Comparison of ENCODE assay signal across 8 mouse cellular contexts in the genomic region with DNA sequence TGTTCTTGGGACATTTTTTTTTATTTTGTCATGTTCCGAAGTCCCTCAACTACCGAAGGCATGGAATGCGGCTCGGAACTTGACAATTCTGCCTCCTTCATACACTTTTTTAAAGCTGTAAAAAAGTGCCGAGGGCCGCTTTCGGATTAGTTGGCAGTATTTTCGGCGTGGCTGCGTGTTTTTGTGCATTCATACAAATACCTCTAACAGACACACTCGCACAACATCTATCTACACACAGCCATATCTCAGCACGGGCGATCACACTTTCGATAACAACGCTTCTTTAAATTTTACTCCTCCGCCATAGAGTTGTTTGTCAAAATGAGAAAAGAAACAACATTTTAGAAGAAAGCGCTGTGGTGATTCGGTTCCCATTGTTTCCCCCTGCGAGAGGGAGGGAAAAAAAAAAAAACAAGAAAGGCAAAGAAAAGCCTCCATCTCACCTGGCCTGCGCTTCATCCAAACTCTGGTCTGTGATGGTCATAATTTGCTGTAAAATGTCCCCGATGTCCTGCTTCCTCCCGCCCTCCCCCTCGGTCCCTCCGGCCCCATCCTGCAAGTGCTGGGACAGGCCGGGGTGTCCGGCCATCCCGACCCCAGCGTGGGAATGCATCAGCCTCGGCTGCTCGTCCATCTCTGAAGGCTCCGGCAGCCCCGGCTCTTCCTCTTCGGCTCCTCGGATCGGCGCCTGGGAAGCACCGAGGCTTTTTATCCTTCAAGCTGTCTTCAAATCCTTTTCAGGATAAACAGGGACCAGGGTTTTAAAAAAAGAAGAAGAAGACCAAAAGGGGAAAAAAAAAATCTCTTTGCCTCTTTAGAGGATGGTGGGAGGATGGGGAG. TPM values are rescaled to one million over a fixed set of nuclear protein-coding genes. Genes with fewer than 3 reads are reported as not detected.
A peak's percentile ranks its signal among the peaks of the same experiment; 100 is the strongest.
DNase-seq lines count a peak whose midpoint lies in the region; ATAC-seq and TF ChIP-seq lines count a peak whose summit lies in the region.

No protein-coding gene starts in this region.

- no peak for TF ChIP-seq CTCF in layer of hippocampus, adult 2 months (conservative IDR thresholded peaks at IDR 0.05)
- TF ChIP-seq CTCF in bone marrow macrophage, adult 2 months (IDR thresholded peaks at IDR 0.05; ENCODE audit: low read depth, low read length), result no peak

- TF ChIP-seq POLR2A in bone marrow macrophage, adult 2 months (IDR thresholded peaks at IDR 0.05; ENCODE audit: borderline replicate concordance, low read depth, low read length), result no peak

- H3K9me3 ChIP-seq in forebrain, embryonic 11.5 days (ENCODE audit: control insufficient read depth, low read length), result no peaks in the 10 kb centered on the region
- H3K9me3 ChIP-seq in hindbrain, embryonic 11.5 days (ENCODE audit: control insufficient read depth, low read length), result no peaks in the 10 kb centered on the region
- H3K9me3 ChIP-seq in liver, embryonic 12.5 days (replicated peaks), result no peaks in the 10 kb centered on the region
- H3K9me3 ChIP-seq in neural tube, embryonic 12.5 days, result no peaks in the 10 kb centered on the region

- H3K4me3 ChIP-seq in layer of hippocampus, adult 2 months, result peak overlapping the region; percentile 86
- peak overlapping the region; percentile 48 for H3K4me3 ChIP-seq in bone marrow macrophage, adult 2 months (ENCODE audit: insufficient read depth, low read length)
- H3K4me3 ChIP-seq in forebrain, embryonic 11.5 days (ENCODE audit: low read depth, low read length), result peak overlapping the region; percentile 87
- peak overlapping the region; percentile 75 for H3K4me3 ChIP-seq in hindbrain, embryonic 11.5 days (ENCODE audit: low read depth, low read length)
- H3K4me3 ChIP-seq in liver, embryonic 12.5 days, result peak overlapping the region; percentile 71
- H3K4me3 ChIP-seq in neural tube, embryonic 12.5 days, result peak overlapping the region; percentile 87

- no peak for ATAC-seq in forebrain, embryonic 11.5 days (replicated peaks; ENCODE audit: low FRiP score)
- ATAC-seq in hindbrain, embryonic 11.5 days (ENCODE audit: low FRiP score), result no peak
- ATAC-seq in liver, embryonic 12.5 days, result no peak
- ATAC-seq in neural tube, embryonic 12.5 days (ENCODE audit: low FRiP score, low read depth), result no peak

- H3K27me3 ChIP-seq in forebrain, embryonic 11.5 days (ENCODE audit: control insufficient read depth, insufficient read depth, low read length), result no peaks in the 10 kb centered on the region
- H3K27me3 ChIP-seq in hindbrain, embryonic 11.5 days (ENCODE audit: control insufficient read depth, insufficient read depth, low read length), result no peaks in the 10 kb centered on the region
- H3K27me3 ChIP-seq in liver, embryonic 12.5 days (replicated peaks), result no peaks in the 10 kb centered on the region
- H3K27me3 ChIP-seq in neural tube, embryonic 12.5 days (replicated peaks), result no peaks in the 10 kb centered on the region

- peak overlapping the region; percentile 97 for H3K9ac ChIP-seq in forebrain, embryonic 11.5 days (ENCODE audit: low read length)
- peak overlapping the region; percentile 94 for H3K9ac ChIP-seq in hindbrain, embryonic 11.5 days (ENCODE audit: low read depth, low read length)
- peak overlapping the region; percentile 73 for H3K9ac ChIP-seq in liver, embryonic 12.5 days
- H3K9ac ChIP-seq in neural tube, embryonic 12.5 days, result peak overlapping the region; percentile 96

- no peaks in the 10 kb centered on the region for H3K36me3 ChIP-seq in forebrain, embryonic 11.5 days (ENCODE audit: control insufficient read depth, insufficient read depth, low read length)
- H3K36me3 ChIP-seq in hindbrain, embryonic 11.5 days (ENCODE audit: control insufficient read depth, insufficient read depth, low read length), result no peaks in the 10 kb centered on the region
- H3K36me3 ChIP-seq in liver, embryonic 12.5 days, result no peaks in the 10 kb centered on the region
- no peaks in the 10 kb centered on the region for H3K36me3 ChIP-seq in neural tube, embryonic 12.5 days

- peak overlapping the region; percentile 98 for H3K27ac ChIP-seq in layer of hippocampus, adult 2 months
- H3K27ac ChIP-seq in bone marrow macrophage, adult 2 months (ENCODE audit: insufficient read depth, low read depth, low read length), result no peak overlapping the region
- H3K27ac ChIP-seq in forebrain, embryonic 11.5 days (ENCODE audit: low read depth, low read length), result peak overlapping the region; percentile 100
- H3K27ac ChIP-seq in hindbrain, embryonic 11.5 days (ENCODE audit: low read depth, low read length), result peak overlapping the region; percentile 98
- peak overlapping the region; percentile 81 for H3K27ac ChIP-seq in liver, embryonic 12.5 days
- H3K27ac ChIP-seq in neural tube, embryonic 12.5 days, result peak overlapping the region; percentile 97

- DNase-seq in layer of hippocampus, adult 2 months (ENCODE audit: low spot score in 2 of 2), result no peak
- no peak for DNase-seq in layer of hippocampus, postnatal 25 days (ENCODE audit: extremely low spot score in 1 of 2, low spot score in 1 of 2)
- DNase-seq in forebrain, embryonic 11.5 days (ENCODE audit: low spot score), result peak; percentile 83
- peak; percentile 71 for DNase-seq in hindbrain, embryonic 11.5 days (ENCODE audit: low spot score)
- DNase-seq in frontal cortex, postnatal 10 days (ENCODE audit: low spot score in 2 of 2), result no peak

- under 1% methylated on average over 37 of the region's 37 CpGs for WGBS in forebrain, embryonic 11.5 days
- WGBS in hindbrain, embryonic 11.5 days, result under 1% methylated on average over 37 of the region's 37 CpGs
- under 1% methylated on average over 37 of the region's 37 CpGs for whole genome bisulfite sequencing in liver, embryonic 12.5 days (ENCODE audit: insufficient replicate concordance)
- under 1% methylated on average over 37 of the region's 37 CpGs for WGBS in neural tube, embryonic 12.5 days

- peak overlapping the region; percentile 58 for H3K4me2 ChIP-seq in forebrain, embryonic 11.5 days (ENCODE audit: low read depth, low read length, severe bottlenecking)
- peak overlapping the region; percentile 37 for H3K4me2 ChIP-seq in hindbrain, embryonic 11.5 days (replicated peaks; ENCODE audit: low read depth, low read length)
- peak overlapping the region; percentile 89 for H3K4me2 ChIP-seq in liver, embryonic 12.5 days
- peak overlapping the region; percentile 72 for H3K4me2 ChIP-seq in neural tube, embryonic 12.5 days (replicated peaks)

- H3K4me1 ChIP-seq in bone marrow macrophage, adult 2 months (ENCODE audit: control insufficient read depth, insufficient read depth, low read length), result no peaks in the 10 kb centered on the region
- H3K4me1 ChIP-seq in forebrain, embryonic 11.5 days (replicated peaks; ENCODE audit: control insufficient read depth, insufficient read depth, low read length), result peaks cover 7% of the 10 kb centered on the region
- peaks cover 6% of the 10 kb centered on the region for H3K4me1 ChIP-seq in hindbrain, embryonic 11.5 days (replicated peaks; ENCODE audit: control insufficient read depth, insufficient read depth, low read length)
- peaks cover 27% of the 10 kb centered on the region for H3K4me1 ChIP-seq in liver, embryonic 12.5 days
- H3K4me1 ChIP-seq in neural tube, embryonic 12.5 days, result peaks cover 22% of the 10 kb centered on the region

RNA-seq across cellular contexts. Expression of a gene that starts 1.0 kb away (rescaled TPM):
- 100 to 1,000 TPM; 120 to 123 TPM for total RNA-seq in layer of hippocampus, adult 2 months (2021)
- 100 to 1,000 TPM in 1 of 2 experiments, 10 to 100 TPM in 1; 98.0 to 114 TPM for total RNA-seq in layer of hippocampus, postnatal 25 days (2021)
- polyA plus RNA-seq in bone marrow macrophage, adult 2 months (2012; ENCODE audit: insufficient read depth, insufficient read length, missing spikeins), result 7.1 and 7.4 TPM in 2 replicates
- polyA plus RNA-seq in forebrain, embryonic 11.5 days (2014; fragmentation: Nextera tagmentation; extraction: Ambion mirVana), result 45.8 and 51.1 TPM in 2 replicates
- polyA plus RNA-seq in hindbrain, embryonic 11.5 days (2014; fragmentation: Nextera tagmentation; extraction: Ambion mirVana), result 49.0 and 59.2 TPM in 2 replicates
- 6.8 and 6.9 TPM in 2 replicates for polyA plus RNA-seq in liver, embryonic 12.5 days (2016; fragmentation: Nextera tagmentation; extraction: Ambion mirVana)
- 43.9 and 53.7 TPM in 2 replicates for polyA plus RNA-seq in neural tube, embryonic 12.5 days (2016; fragmentation: Nextera tagmentation; extraction: Ambion mirVana)

Comparison
In these comparisons a context has a peak if more than half of its experiments do, and no peak if none do; other contexts are left out.
1. DNase-seq: peak in forebrain, embryonic 11.5 days (single experiment) and hindbrain, embryonic 11.5 days (single experiment); none in layer of hippocampus, adult 2 months (0 of 2), layer of hippocampus, postnatal 25 days (0 of 2) and frontal cortex, postnatal 10 days (0 of 2).
2. H3K4me2 ChIP-seq: peak in every context shown above with its lines; median percentile 89 in liver, embryonic 12.5 days; 72 in neural tube, embryonic 12.5 days; 58 in forebrain, embryonic 11.5 days; 37 in hindbrain, embryonic 11.5 days.
3. Peak in every context shown above with its lines, with median percentiles within 50 percentile points of each other: H3K4me3 ChIP-seq and H3K9ac ChIP-seq.